Mouse (Mus musculus): ENCODE results near the gene Olfr330.
"Not testable (repeated sequence)": the region's sequence is repeated elsewhere in the genome, so short reads cannot be mapped to it uniquely, and the experiment has no call there.

Gene Olfr330

GRCm38 (mm10) chr11:58534736-58535135 is at the start of gene Olfr330:
Gene Olfr330, minus strand, starts transcription at chr11:58534836.
- DNase-seq (ENCODE audit: low read depth, low spot score), result not testable (repeated sequence)

DNA sequence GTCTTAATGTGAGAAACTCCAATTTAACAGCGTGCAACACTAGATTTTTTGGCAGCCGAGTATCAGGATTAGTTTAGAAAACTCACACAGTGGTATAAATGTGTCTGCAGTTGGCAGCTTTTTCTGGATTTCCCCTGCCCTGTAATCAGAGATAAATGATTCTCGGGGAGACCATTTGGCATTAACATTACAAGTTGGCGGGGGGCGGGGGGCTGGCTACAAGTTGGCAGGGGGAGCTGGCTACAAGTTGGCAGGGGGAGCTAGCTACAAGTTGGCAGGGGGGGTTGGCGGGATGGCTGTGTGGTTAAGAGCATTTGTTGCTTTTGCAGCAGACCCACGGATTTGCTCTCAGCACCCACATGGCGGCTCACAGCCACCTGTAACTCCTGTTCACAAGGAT is 44.0 kb upstream of the Olfr330 start:
- DNase-seq (ENCODE audit: low read depth, low spot score), result no peak

GRCm38 (mm10) chr11:58577430-58577829 is 42.8 kb upstream of the Olfr330 start, which contains the start of gene Olfr325:
Gene Olfr325, plus strand, starts transcription at chr11:58577730.
- no peak for DNase-seq (ENCODE audit: low read depth, low spot score)

GRCm38 (mm10) chr11:58570405-58570804 is 35.8 kb upstream of the Olfr330 start, which contains the start of gene Olfr224:
Gene Olfr224, minus strand, starts transcription at chr11:58570553.
- DNase-seq (ENCODE audit: low read depth, low spot score), result no peak

GRCm38 (mm10) chr11:58555536-58555935 is 20.9 kb upstream of the Olfr330 start, which contains the start of gene Olfr328:
Gene Olfr328, minus strand, starts transcription at chr11:58555636.
- no peak for DNase-seq (ENCODE audit: low read depth, low spot score)

GRCm38 (mm10) chr11:58546322-58546721 is 11.7 kb upstream of the Olfr330 start, which contains the start of gene Olfr329-ps:
Gene Olfr329-ps, minus strand, starts transcription at chr11:58546422.
- DNase-seq (ENCODE audit: low read depth, low spot score), result no peak

- not testable (repeated sequence) for DNase-seq (ENCODE audit: low read depth, low spot score)
These were observed 14.9 kb downstream of the Olfr330 start for GRCm38 (mm10) chr11:58519756-58520155.

DNA sequence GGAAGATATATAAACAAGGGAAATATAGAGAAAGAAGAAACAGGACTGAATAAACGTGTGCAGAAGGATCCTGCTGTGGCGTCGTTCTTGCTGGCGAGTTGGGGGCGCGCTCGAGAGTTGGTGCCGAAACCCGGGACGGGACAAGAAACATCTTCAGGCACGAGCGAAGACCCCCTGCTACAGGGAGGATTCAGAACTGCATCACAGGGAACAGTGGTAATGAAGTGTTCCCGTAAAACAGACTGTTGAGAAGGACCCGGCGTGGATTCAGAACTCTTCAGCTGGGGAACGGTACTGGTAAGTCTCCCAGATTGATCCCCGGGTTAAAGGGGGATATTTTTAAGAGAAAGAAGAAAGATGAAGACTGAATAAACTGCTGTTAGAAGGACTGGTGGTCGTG is 15.7 kb downstream of the Olfr330 start:
- not testable (repeated sequence) for DNase-seq (ENCODE audit: low read depth, low spot score)

DNA sequence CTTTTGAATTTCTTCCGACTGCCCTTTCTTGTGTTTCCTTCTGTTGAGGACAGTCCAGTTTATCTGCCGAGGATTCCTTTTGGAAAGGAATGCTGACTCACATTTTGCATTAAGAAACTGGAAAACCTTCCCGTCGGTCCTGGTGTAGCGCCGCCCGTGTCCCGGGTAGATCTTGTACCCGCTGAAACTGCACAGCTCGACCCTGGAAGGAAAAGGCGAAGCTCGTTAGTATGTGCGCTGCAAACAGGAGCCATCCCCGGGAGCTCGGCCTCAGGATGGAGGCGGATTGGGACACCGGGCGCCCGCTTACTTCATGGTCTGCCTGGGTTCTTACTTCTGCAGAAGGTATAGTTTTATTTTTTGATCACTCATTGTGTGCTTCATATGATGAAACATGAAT is 25.6 kb downstream of the Olfr330 start:
- not testable (repeated sequence) for DNase-seq (ENCODE audit: low read depth, low spot score)

GRCm38 (mm10) chr11:58502472-58502871 is 32.2 kb downstream of the Olfr330 start, which contains the start of gene Olfr331:
Gene Olfr331, minus strand, starts transcription at chr11:58502572.
- DNase-seq (ENCODE audit: low read depth, low spot score), result not testable (repeated sequence)

GRCm38 (mm10) chr11:58499290-58499689 is 35.3 kb downstream of the Olfr330 start:
- DNase-seq (ENCODE audit: low read depth, low spot score), result peak; percentile 9

GRCm38 (mm10) chr11:58498761-58499160 is 35.9 kb downstream of the Olfr330 start:
- no peak for DNase-seq (ENCODE audit: low read depth, low spot score)

DNA sequence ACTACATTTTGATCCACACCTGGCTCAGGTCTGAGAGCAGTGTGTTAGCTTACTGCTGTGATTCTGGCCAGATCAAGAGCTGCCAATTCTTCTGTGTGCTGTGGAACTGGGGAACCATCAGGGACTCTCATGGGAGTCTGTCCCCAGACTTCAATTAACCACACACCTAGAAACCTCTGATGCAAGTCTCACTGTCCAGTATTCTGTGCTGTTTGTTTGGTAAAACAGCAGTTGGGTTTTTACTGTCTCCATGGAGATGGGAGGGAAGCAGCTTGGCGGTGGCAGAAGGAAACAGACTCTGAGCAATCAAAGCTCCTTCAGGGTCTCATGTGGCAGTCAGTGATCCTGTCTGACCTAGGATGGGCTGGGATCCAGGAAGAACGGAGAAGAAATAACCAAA is 42.2 kb downstream of the Olfr330 start, which contains the start of gene Olfr332:
TSS of gene Olfr332 (minus strand) at position 101 of the 400 bp plus-strand sequence.
- no peak for DNase-seq (ENCODE audit: low read depth, low spot score)
